Mouse (Mus musculus) liver, adult 2 months (tissue): ENCODE results near the gene Plekhg2. TPM values are rescaled to one million over a fixed set of nuclear protein-coding genes. Genes with fewer than 3 reads are reported as not detected.

ENCODE experiments used
- DNase-seq: peaks from one replicate; pipeline ENCODE4 v3.0.0-alpha.2; 2011; ENCODE audit warnings: low read depth, low spot score; ENCODE audit errors: extremely low read depth
- H3K27ac ChIP-seq: fragments of 200-500 bp; replicated peaks from 2 replicates; pipeline ENCODE4 v1.5.1; 2012; ENCODE audit warnings: low read depth, mild to moderate bottlenecking, control low read depth, inconsistent platforms, low read length; ENCODE audit not compliant: insufficient read depth
- H3K27me3 ChIP-seq: fragments of 200-500 bp; 2 replicates; pipeline ENCODE4 v1.6.1; 2012; ENCODE audit warnings: mild to moderate bottlenecking, moderate library complexity, low read length, inconsistent platforms; ENCODE audit not compliant: control insufficient read depth, insufficient read depth
- H3K36me3 ChIP-seq: fragments of 200-500 bp; 2 replicates; pipeline ENCODE4 v1.6.1; 2012; ENCODE audit warnings: low read length, inconsistent platforms; ENCODE audit not compliant: control insufficient read depth, insufficient read depth
- H3K4me1 ChIP-seq: fragments of 200-500 bp; 2 replicates; pipeline ENCODE4 v1.6.1; 2011; ENCODE audit warnings: low read length; ENCODE audit not compliant: control insufficient read depth, insufficient read depth
- H3K4me3 ChIP-seq: fragments of 200-500 bp; 2 replicates; pipeline ENCODE4 v1.5.1; 2011; ENCODE audit warnings: low read depth, mild to moderate bottlenecking, control low read depth, low read length, moderate library complexity; ENCODE audit not compliant: insufficient read depth
- H3K79me2 ChIP-seq: fragments of 200-500 bp; 2 replicates; pipeline ENCODE4 v1.6.1; 2012; ENCODE audit warnings: inconsistent platforms, mild to moderate bottlenecking, low read length, moderate library complexity; ENCODE audit not compliant: control insufficient read depth, insufficient read depth
- H3K9ac ChIP-seq: fragments of 200-500 bp; 2 replicates; pipeline ENCODE4 v1.6.1; 2012; ENCODE audit warnings: low read depth, mild to moderate bottlenecking, control low read depth, inconsistent platforms, low read length
- CTCF ChIP-seq: fragments of 200-500 bp; IDR thresholded peaks from 2 replicates; pipeline ENCODE4 v1.5.1; 2011; ENCODE audit warnings: low read depth, low read length, control low read depth
- POLR2A ChIP-seq: fragments of 200-500 bp; IDR thresholded peaks from 2 replicates; pipeline ENCODE4 v1.6.1; 2011; ENCODE audit warnings: low read length, control low read depth; ENCODE audit not compliant: insufficient read depth; ENCODE audit errors: extremely low read depth
- WGBS: fragments of 180-500 bp; shearing (Covaris S2); methylation state at CpG from one replicate; pipeline ENCODE4 v1.1.7; 2018; 5-methylcytosine and 5-hydroxymethylcytosine counted together
- polyA plus RNA-seq: library from polyadenylated mRNA; depleted of rRNA; stranded (reverse); fragments of >200 nt; gene quantifications from 2 replicates; pipeline ENCODE4 v1.2.3, GENCODE M21; 2012
- total RNA-seq: library from RNA; depleted of rRNA; stranded (reverse); fragments of >200 nt; gene quantifications from 2 replicates; pipeline ENCODE4 v1.2.3, GENCODE M21; 2014

Gene Plekhg2
- total and polyA plus RNA-seq, 2 experiments: 0.65 to 3.5 TPM

DNA sequence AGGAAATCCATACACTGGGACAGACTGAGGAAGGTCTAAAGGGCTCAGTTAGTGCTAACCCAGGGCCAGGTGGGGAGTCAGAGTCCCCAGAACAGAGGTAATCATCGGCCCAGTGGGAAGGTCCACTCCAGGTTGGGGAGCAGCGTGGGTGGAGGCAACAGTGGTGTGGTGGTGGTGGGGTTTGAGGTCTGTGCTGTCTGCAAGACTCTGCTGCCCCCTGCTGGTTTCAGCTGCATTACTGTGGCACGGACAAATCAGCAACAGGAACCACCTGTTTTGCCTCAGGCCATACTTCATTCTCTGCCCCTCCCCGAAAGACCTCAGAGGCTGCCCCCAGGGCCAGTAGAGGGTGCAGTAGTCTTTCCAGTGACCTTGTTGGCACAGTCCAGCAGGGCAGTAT is 14.1 kb upstream of the Plekhg2 start:
- Histone ChIP-seq H3K27ac (peak overlapping the region; percentile 11), H3K27me3 (no peaks in the 10 kb centered on the region), H3K36me3 (no peaks in the 10 kb centered on the region), H3K4me3 (no peak overlapping the region), H3K9ac (no peak overlapping the region), H3K79me2 (peaks cover 5% of the 10 kb centered on the region; the same call in 1 of the 2 replicates), H3K4me1 (peaks cover 18% of the 10 kb centered on the region; the same call in 1 of the 2 replicates)
- WGBS: 0% methylated on average over 4 of the region's 4 CpGs
- TF ChIP-seq POLR2A (no peak), CTCF (peak; percentile 99)
- peak; percentile 70 for DNase-seq

DNA sequence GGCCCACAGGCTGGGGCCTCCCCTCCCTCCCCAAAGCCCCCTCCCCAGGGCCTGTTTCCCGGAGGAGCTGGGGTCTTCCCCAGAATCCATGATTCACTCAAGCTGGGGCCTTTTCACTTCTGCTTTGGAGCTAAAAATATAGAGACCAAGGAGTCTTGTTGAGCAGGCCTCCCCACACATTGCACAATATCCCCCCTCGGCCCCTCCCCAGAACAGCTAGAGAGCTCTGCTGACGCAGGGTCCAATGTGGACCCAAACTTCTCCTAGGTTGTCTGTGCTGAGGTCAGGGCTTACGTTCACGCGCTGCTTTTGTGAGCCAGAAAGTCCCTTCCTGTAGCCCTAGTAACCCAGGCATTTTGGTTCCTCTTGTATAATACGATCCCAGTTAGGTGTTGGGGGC is 13.6 kb upstream of the Plekhg2 start:
- peak; percentile 54 for DNase-seq
- 59% methylated on average over 7 of the region's 7 CpGs for WGBS
- Histone ChIP-seq H3K27ac (peak overlapping the region; percentile 11), H3K9ac (no peak overlapping the region), H3K4me3 (no peak overlapping the region), H3K36me3 (no peaks in the 10 kb centered on the region), H3K4me1 (peaks cover 18% of the 10 kb centered on the region; the same call in 1 of the 2 replicates), H3K79me2 (peaks cover 5% of the 10 kb centered on the region; the same call in 1 of the 2 replicates), H3K27me3 (no peaks in the 10 kb centered on the region)
- TF ChIP-seq POLR2A (no peak), CTCF (no peak)

DNA sequence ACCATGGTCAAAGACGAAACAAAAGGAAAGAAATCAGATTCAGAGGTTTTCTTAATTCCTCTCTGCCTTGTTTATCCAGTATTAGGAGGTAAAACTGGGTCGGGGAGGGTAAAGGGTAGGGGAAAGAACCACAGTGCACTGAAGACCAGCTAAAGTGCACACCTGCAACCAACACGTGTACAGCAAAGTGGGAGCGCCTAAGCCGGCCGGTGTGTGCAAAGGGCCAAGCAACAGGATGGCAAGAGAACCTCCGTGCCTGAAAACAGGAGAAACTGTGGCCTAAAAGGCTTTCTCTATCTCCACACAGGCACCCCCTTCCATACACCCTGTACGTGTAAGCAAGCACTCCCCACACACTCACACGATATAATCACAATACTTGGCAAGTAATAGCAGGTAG is 12.8 kb upstream of the Plekhg2 start:
- Histone ChIP-seq H3K36me3 (no peaks in the 10 kb centered on the region), H3K4me3 (no peak overlapping the region), H3K27ac (no peak overlapping the region), H3K27me3 (no peaks in the 10 kb centered on the region), H3K4me1 (peaks cover 24% of the 10 kb centered on the region; the same call in 1 of the 2 replicates), H3K79me2 (0 out of 2 replicates have a peak, but pooled peaks cover 1% of the 10 kb centered on the region), H3K9ac (no peak overlapping the region)
- WGBS: 90% methylated on average over 9 of the region's 9 CpGs
- no peak for DNase-seq
- TF ChIP-seq CTCF: no peak

DNA sequence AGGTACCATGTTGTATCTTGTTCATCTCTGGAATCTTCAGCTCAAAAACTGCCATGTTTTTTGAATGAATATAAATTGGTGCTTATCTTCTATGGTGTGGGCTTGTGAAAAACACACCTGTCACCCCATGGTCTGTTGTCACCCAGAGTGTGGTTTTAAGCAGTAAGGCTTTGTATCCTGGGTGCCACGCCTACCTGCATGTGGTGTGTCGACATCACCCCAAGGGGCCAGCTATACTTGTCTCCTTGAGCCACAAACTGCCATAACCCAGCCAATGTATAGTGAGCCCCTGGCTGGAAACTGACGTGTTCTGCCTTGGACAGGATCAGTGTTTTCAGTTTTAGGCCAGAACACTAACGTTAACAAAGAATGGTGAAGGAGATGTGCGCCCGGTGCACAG is 11.8 kb upstream of the Plekhg2 start:
- Histone ChIP-seq H3K27me3 (no peaks in the 10 kb centered on the region), H3K4me1 (peaks cover 25% of the 10 kb centered on the region; the same call in 1 of the 2 replicates), H3K27ac (peak overlapping the region; percentile 100), H3K9ac (no peak overlapping the region), H3K36me3 (no peaks in the 10 kb centered on the region), H3K4me3 (no peak overlapping the region), H3K79me2 (no peaks in the 10 kb centered on the region)
- DNase-seq: no peak
- TF ChIP-seq POLR2A (no peak), CTCF (no peak)
- WGBS: 91% methylated on average over 6 of the region's 6 CpGs

DNA sequence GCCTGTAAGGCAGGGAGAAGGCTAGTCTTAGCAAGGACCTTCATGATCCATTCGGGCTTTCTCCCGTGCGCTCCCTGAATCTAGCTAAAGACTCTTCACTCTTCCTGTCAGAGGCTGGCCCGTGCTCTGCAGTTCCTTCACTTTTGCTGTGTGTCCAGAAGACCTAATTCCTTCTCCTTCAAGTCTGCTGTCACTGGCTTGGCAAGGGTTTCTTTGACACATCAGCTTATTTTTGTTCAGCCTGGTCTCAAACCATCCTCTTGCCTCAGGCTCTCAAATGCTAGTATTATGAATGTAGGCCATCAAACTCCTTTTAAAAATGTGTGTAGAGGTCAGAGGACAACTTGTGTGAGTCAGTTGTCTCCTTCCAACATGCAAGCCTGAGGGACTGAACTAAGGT is 11.2 kb upstream of the Plekhg2 start:
- H3K4me1 ChIP-seq: peaks cover 25% of the 10 kb centered on the region; the same call in 1 of the 2 replicates

DNA sequence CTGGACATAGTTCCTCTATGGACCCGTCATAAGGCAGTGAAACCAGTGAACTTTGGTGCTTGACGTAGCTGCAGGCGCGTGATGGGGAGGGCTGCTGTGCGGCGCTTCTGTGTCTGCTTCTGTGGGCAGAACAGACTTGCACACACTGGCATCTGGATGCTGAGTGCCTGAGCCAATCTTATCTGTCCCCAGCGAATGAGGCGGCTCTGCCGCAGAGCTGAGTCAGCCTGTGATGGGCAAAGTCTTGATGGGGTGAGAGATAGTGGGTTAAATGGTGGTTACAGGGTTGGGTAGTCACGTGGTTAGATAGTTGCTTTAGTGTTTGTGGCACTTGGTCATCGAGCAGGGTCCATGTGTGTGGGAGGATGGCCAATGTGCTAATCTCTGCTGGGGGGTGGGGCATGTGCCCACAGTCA is 10.6 kb upstream of the Plekhg2 start:
- no peaks in the 10 kb centered on the region for H3K27me3 ChIP-seq
- peaks cover 25% of the 10 kb centered on the region; the same call in 1 of the 2 replicates for H3K4me1 ChIP-seq
- DNase-seq: peak; percentile 99
- peaks cover 10% of the 10 kb centered on the region for H3K79me2 ChIP-seq
- TF ChIP-seq CTCF (no peak), POLR2A (peak; percentile 69; the same call in 1 of the 2 replicates)
- H3K4me3 ChIP-seq: no peak overlapping the region
- H3K36me3 ChIP-seq: no peaks in the 10 kb centered on the region
- H3K9ac ChIP-seq: peak overlapping the region; percentile 56
- peak overlapping the region; percentile 100 for H3K27ac ChIP-seq
- WGBS: 4% methylated on average over 11 of the region's 11 CpGs

More for the DNA sequence above, 11.2 kb upstream of the Plekhg2 start:
- no peaks in the 10 kb centered on the region for H3K36me3 ChIP-seq
- peak overlapping the region; percentile 100 for H3K27ac ChIP-seq
- H3K79me2 ChIP-seq: peaks cover 4% of the 10 kb centered on the region; the same call in 1 of the 2 replicates
- H3K9ac ChIP-seq: peak overlapping the region; percentile 5
- WGBS: 57% methylated on average over 4 of the region's 4 CpGs
- H3K27me3 ChIP-seq: no peaks in the 10 kb centered on the region
- DNase-seq: peak; percentile 77
- TF ChIP-seq CTCF (no peak), POLR2A (no peak)
- H3K4me3 ChIP-seq: no peak overlapping the region
